Mouse (Mus musculus): ENCODE measurements at regions not wholly inside any gene's neighbourhood (a gene's known extent, or its start where the extent isn't known, plus 50 kb on each side); places are given as distances from the start of the nearest gene placed in this dataset.

DNA sequence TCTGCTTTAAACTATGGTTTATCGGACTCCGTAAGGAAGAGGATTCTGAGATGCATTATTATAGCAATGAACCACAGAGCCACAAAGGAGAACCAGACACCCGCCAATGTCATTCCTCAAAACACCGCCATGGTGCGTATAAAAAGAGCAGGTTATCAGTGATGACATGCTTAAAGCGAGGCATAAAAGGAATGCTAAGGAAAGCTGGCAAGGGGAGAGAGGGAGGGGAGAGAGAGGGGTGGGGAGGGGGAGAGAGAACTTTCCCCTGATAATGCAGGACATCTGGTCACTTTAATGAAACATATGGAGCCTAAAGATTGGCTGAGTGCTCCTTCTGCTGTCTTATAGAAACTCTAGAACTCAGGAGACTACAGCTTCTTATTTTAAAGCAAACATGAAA is 222.8 kb upstream of the Lrig3 start:
- TF ChIP-seq POLR2A (IDR thresholded peaks at IDR 0.05; ENCODE audit: insufficient read depth, low read depth, low read length) (no peak), CTCF (IDR thresholded peaks at IDR 0.05) (no peak)

Data from heart, adult 2 months (tissue).